Mouse (Mus musculus) hindbrain, embryonic 13.5 days (tissue): ENCODE results near the gene Acd. TPM values are rescaled to one million over a fixed set of nuclear protein-coding genes. Genes with fewer than 3 reads are reported as not detected.

ENCODE experiments used
- ATAC-seq: fragments of 200-750 bp; cut with Nextera tagmentation; 2 replicates; pipeline ENCODE4 v1.8.0; 2017; ENCODE audit warnings: moderate TSS enrichment; ENCODE audit not compliant: low FRiP score
- H3K27ac ChIP-seq: fragments of 300-500 bp; sonication (generic); 2 replicates; pipeline ENCODE4 v1.5.1; 2015; ENCODE audit warnings: inconsistent platforms, mild to moderate bottlenecking, moderate library complexity
- H3K27me3 ChIP-seq: fragments of 300-500 bp; sonication (generic); 2 replicates; pipeline ENCODE4 v1.6.1; 2015; ENCODE audit warnings: mild to moderate bottlenecking, inconsistent platforms
- H3K36me3 ChIP-seq: fragments of 300-500 bp; sonication (generic); 2 replicates; pipeline ENCODE4 v1.6.1; 2015; ENCODE audit warnings: mild to moderate bottlenecking, inconsistent platforms
- H3K4me1 ChIP-seq: fragments of 300-500 bp; sonication (generic); replicated peaks from 2 replicates; pipeline ENCODE4 v1.6.1; 2015; ENCODE audit warnings: inconsistent platforms
- H3K4me2 ChIP-seq: fragments of 300-500 bp; sonication (generic); 2 replicates; pipeline ENCODE4 v1.6.1; 2015; ENCODE audit warnings: inconsistent platforms, mild to moderate bottlenecking, moderate library complexity
- H3K4me3 ChIP-seq: fragments of 300-500 bp; sonication (generic); 2 replicates; pipeline ENCODE4 v1.5.1; 2015; ENCODE audit warnings: mild to moderate bottlenecking, inconsistent platforms
- H3K9ac ChIP-seq: fragments of 300-500 bp; sonication (generic); 2 replicates; pipeline ENCODE4 v1.6.1; 2015; ENCODE audit warnings: mild to moderate bottlenecking, inconsistent platforms
- H3K9me3 ChIP-seq: fragments of 300-500 bp; sonication (generic); 2 replicates; pipeline ENCODE4 v1.6.1; 2016; ENCODE audit warnings: inconsistent platforms
- WGBS: fragments of 180-500 bp; shearing (Covaris S2); methylation state at CpG from one replicate; pipeline ENCODE4 v1.1.7; 2015; 5-methylcytosine and 5-hydroxymethylcytosine counted together
- polyA plus RNA-seq: library from polyadenylated mRNA; unstranded; fragments of >200 nt; fragmentation: Nextera tagmentation; extraction: Ambion mirVana; gene quantifications from 2 replicates; pipeline ENCODE4 v1.2.1, GENCODE M21; 2015

The Acd gene
- polyA plus RNA-seq, 1 experiment from 2014 or later = 93.0 TPM

DNA sequence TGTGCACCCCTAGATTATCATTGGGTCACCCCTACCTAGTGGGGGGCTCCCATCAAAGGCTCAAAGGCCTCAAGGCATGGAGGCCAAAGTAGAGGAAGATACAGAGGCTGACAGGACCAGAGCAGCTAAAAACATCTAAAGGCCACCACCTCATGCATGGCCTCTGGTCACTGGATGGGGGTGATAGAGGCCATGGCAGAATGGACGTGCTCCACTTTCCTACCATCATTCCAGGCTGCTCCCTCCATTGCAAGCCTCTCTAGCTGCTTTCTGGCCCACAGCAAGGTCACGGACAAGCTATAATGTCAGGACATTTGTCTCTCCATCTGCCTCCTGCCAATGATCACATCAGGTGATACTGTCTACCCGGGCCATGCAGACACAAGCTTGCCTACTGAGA lies 11.4 kb upstream of the Acd start:
- no peak overlapping the region for H3K9ac ChIP-seq
- no peak overlapping the region for H3K4me3 ChIP-seq
- H3K27ac ChIP-seq = no peak overlapping the region
- H3K4me2 ChIP-seq = no peak overlapping the region
- ATAC-seq = no peak
- H3K4me1 ChIP-seq = peaks cover 10% of the 10 kb centered on the region
- H3K36me3 ChIP-seq = peaks cover 30% of the 10 kb centered on the region
- H3K27me3 ChIP-seq = no peaks in the 10 kb centered on the region
- WGBS = 91% methylated on average over 3 of the region's 3 CpGs
- no peaks in the 10 kb centered on the region for H3K9me3 ChIP-seq

DNA sequence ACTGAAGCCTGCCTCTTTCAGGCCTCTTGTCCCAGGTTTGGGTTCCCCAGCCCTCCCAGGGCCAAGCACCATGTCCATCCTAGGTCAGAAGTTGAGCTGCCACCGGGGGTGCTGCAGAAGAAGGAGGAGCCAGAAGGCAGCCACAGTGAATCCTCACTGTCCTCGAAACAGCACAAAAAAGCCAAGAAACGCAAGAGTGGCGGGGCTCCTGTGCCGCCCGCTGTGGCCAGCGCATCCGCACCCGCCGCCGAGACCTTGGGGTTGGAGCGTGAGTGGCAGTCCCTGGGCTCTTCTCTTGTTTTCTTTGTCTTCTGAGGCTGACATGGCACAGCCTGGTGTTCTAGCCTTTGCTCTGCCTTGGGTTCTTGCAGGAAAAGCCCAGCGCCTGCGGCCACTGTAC lies 8.4 kb upstream of the Acd start:
- Histone ChIP-seq H3K9me3 (no peaks in the 10 kb centered on the region), H3K4me1 (peaks cover 23% of the 10 kb centered on the region), H3K4me2 (no peak overlapping the region), H3K27me3 (no peaks in the 10 kb centered on the region), H3K9ac (no peak overlapping the region), H3K4me3 (no peak overlapping the region), H3K27ac (no peak overlapping the region), H3K36me3 (peaks cover 5% of the 10 kb centered on the region)
- WGBS = 65% methylated on average over 12 of the region's 14 CpGs
- no peak for ATAC-seq

DNA sequence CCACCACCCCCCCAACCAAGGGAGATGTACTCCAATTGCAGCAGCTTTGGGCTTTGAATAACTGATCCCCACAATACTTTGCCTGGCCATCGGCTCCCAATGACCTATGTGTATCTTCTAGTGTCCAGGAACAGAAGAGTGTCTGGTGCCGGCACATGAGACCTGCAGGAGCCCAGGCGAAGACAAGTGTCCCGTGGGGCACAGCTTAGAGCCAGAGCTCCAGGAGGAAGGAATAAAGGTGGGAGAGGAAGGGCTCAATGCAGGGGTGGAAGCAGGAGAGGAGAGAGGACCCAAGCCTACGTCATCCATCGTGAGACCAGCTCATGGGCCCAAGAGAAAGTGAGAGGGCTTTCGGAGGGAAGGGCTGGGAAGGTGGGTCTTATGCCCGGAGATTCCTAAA lies 7.8 kb upstream of the Acd start:
- Histone ChIP-seq H3K36me3 (peaks cover 9% of the 10 kb centered on the region), H3K27me3 (no peaks in the 10 kb centered on the region), H3K4me2 (no peak overlapping the region), H3K4me3 (no peak overlapping the region), H3K27ac (no peak overlapping the region), H3K9ac (no peak overlapping the region), H3K4me1 (peaks cover 23% of the 10 kb centered on the region), H3K9me3 (no peaks in the 10 kb centered on the region)
- ATAC-seq = no peak
- WGBS = 96% methylated on average over 8 of the region's 8 CpGs

DNA sequence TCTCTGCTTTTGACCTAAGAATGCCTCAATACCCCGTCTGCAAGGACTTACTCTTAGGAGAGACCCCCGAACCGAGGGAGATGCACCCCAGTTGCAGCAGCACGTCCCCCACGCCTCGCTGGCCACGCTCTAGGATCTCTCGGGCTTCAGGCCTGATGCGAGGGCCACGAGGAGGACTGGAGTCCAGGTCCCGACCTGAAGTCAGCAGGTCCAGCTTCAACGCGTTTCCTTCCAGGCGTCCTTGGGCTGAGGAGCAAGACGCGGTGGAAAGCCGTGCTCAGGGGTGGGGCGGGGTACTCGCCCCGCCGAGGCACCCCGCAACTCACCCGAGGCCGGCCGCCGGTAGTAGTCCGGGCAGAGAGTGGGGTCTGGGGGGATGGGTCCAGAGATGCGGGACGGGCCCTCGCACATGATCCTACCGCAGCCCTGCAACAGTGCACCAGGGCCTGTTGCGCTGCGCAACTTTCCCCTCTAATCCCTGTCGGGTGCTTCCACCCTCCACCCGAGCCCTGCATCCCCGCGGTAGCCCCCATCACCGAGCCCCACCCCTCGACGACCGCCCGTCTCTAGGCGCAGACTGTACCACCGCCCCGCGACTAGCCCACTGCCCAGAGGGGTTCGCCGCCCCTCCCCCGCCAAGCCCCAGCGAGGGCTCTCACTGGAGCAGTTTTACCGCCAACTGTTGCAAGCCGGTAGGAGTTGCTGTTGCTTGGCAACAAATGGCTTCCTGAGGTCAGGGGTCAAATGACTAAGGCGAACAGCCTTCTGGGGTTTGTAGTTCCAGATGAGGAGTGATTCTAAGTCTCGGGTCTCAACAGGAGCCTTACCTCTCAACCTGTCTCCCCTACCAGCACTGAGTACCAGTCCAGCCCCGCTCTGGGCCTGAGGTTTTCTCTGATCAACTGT lies 6.8 kb upstream of the Acd start, which contains the start of the genes 4933405L10Rik and Enkd1:
TSS of gene 4933405L10Rik (plus strand) at position 158 of the 906 bp plus-strand sequence.
TSS of gene Enkd1 (minus strand) at position 713 of the 906 bp plus-strand sequence.
- Histone ChIP-seq H3K27me3 (no peaks in the 10 kb centered on the region), H3K36me3 (peaks cover 19% of the 10 kb centered on the region), H3K9me3 (no peaks in the 10 kb centered on the region), H3K27ac (no peak within 1 kb of the TSS), H3K4me2 (peak within 1 kb of the TSS; percentile 95), H3K9ac (peak within 1 kb of the TSS; percentile 75), H3K4me3 (peak within 1 kb of the TSS; percentile 63), H3K4me1 (peaks cover 23% of the 10 kb centered on the region)
- under 1% methylated on average over 55 of the region's 55 CpGs for WGBS
- peak; percentile 78 for ATAC-seq

DNA sequence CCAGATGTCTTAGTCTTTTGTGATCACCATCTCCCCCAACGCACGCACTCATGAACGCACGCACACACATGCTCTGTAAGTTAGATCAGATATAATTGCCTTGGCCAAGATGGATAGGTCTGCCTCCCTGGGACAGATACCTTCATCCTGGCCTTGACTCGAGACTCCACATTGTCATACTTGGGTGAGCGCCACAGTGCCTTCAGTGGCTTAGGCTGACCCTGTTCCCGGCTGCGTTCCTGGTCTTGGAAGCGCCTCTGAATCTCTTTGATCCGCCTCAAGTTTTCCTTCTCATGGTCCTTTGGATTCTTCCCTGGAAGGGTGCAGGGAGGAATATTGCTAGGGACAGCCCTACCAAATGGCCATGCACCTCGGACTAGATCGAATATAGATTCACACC lies 5.5 kb upstream of the Acd start:
- 0 out of 2 replicates have a peak overlapping the region, but pooled peaks have one; percentile 63 for H3K4me3 ChIP-seq
- peaks cover 35% of the 10 kb centered on the region for H3K4me1 ChIP-seq
- no peaks in the 10 kb centered on the region for H3K27me3 ChIP-seq
- peak overlapping the region; percentile 95 for H3K4me2 ChIP-seq
- H3K9ac ChIP-seq = peak overlapping the region; percentile 3; the same call in 1 of the 2 replicates
- H3K9me3 ChIP-seq = no peaks in the 10 kb centered on the region
- H3K27ac ChIP-seq = no peak overlapping the region
- peaks cover 21% of the 10 kb centered on the region for H3K36me3 ChIP-seq
- 81% methylated on average over 12 of the region's 12 CpGs for WGBS
- no peak for ATAC-seq

DNA sequence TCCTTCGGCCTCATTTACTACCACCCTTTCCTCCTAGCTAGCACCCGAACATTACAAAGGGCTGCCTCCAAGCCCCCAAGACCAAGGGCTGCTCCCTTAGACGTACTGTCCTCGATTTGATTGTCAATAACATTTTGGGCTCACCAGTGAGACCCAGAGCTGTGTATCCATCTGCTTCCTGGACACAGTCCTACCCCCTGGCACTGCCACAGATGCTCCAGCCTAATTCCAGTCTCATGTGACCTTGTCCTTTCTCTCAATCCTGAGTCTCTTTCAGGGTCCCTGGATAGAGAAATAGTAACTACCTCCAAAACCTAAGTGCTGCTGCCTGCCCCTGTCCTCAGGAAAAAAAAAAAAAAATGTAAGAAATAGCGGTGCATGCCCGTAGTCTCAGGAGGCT lies 4.1 kb upstream of the Acd start:
- no peaks in the 10 kb centered on the region for H3K9me3 ChIP-seq
- peaks cover 21% of the 10 kb centered on the region for H3K36me3 ChIP-seq
- H3K9ac ChIP-seq = no peak overlapping the region
- 91% methylated on average over 6 of the region's 6 CpGs for WGBS
- no peak overlapping the region for H3K4me3 ChIP-seq
- H3K27ac ChIP-seq = no peak overlapping the region
- H3K4me2 ChIP-seq = no peak overlapping the region
- no peaks in the 10 kb centered on the region for H3K27me3 ChIP-seq
- no peak for ATAC-seq
- H3K4me1 ChIP-seq = peaks cover 41% of the 10 kb centered on the region

DNA sequence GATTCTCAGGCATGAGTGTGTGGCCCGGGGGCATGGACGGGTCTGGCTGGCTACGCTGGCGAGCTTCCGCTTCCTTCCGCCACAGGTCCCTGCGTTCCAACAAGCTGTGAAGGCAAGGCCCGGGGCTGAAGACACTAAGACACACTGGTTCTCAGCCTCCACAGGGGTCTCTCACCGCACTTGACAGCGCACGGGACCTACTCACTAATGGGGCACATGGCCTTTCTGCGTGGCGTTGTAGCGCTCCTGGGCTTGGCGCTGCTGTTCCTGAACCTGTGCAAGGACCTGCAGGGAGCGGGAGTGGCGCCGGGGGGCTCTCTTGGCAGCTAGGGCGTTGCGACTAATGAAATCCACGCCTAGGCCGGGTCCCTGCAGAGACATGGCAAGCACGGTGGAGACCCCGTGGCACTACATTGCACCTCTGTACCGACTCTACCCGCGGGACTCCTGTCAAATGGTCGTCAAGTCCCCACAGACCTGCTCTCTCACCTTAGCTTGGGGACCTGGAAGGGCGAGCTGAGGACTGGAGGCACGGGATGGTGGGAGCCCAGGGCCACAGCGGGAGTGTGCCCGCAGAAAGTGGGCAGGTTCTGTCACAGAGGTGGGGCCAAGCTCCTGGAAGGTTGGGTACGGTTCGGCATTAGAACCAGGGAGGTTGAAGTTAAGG lies 3.4 kb upstream of the Acd start:
- Histone ChIP-seq H3K4me3 (no peak overlapping the region), H3K4me1 (peaks cover 48% of the 10 kb centered on the region), H3K27ac (no peak overlapping the region), H3K4me2 (no peak overlapping the region), H3K9ac (no peak overlapping the region), H3K9me3 (no peaks in the 10 kb centered on the region), H3K27me3 (no peaks in the 10 kb centered on the region), H3K36me3 (peaks cover 21% of the 10 kb centered on the region)
- WGBS = 92% methylated on average over 34 of the region's 34 CpGs
- no peak for ATAC-seq

DNA sequence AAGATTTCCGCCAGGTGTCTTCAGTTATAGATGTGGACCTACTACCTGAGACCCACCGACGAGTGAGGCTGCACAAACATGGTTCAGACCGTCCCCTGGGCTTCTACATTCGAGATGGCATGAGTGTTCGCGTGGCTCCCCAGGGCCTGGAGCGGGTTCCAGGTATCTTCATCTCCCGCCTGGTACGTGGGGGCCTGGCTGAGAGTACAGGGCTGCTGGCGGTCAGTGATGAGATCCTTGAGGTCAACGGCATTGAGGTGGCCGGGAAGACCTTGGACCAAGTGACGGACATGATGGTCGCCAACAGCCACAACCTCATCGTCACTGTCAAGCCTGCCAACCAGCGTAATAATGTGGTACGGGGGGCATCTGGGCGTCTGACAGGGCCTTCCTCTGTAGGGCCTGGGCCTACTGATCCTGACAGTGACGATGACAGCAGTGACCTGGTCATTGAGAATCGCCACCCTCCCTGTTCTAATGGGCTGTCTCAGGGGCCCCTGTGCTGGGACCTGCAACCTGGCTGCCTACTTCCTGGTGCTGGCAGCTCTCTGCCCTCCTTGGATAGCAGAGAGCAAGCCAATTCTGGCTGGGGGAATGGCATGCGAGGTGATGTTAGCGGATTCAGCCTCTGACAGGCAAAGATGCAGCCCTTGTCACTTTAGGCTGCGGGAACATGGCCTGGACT lies 2.0 kb upstream of the Acd start:
- H3K27me3 ChIP-seq = no peaks in the 10 kb centered on the region
- H3K4me2 ChIP-seq = peak overlapping the region; percentile 95
- WGBS = 94% methylated on average over 24 of the region's 24 CpGs
- no peaks in the 10 kb centered on the region for H3K9me3 ChIP-seq
- H3K4me1 ChIP-seq = peaks cover 45% of the 10 kb centered on the region
- H3K36me3 ChIP-seq = peaks cover 32% of the 10 kb centered on the region
- no peak overlapping the region for H3K4me3 ChIP-seq
- no peak for ATAC-seq
- no peak overlapping the region for H3K27ac ChIP-seq
- no peak overlapping the region for H3K9ac ChIP-seq

DNA sequence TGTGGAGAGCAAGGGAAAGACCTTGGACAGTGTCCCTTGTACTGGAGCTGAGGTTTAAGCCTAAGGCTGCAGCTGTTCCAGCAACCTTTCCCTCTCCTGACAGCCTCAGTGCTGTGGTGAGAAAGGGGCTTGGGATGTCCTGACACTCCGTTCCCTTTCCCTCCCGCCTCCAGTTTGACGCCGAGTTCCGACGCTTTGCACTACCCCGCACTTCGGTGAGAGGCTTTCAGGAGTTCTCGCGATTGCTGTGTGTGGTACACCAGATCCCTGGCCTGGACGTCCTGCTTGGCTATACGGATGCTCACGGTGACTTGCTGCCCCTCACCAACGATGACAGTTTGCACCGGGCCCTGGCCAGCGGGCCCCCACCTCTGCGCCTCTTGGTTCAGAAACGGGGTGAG lies 1.1 kb upstream of the Acd start:
- H3K4me2 ChIP-seq = peak overlapping the region; percentile 95
- peak overlapping the region; percentile 71 for H3K4me3 ChIP-seq
- peaks cover 36% of the 10 kb centered on the region for H3K4me1 ChIP-seq
- H3K9ac ChIP-seq = peak overlapping the region; percentile 82
- ATAC-seq = peak; percentile 12
- WGBS = 37% methylated on average over 18 of the region's 18 CpGs
- no peaks in the 10 kb centered on the region for H3K27me3 ChIP-seq
- H3K9me3 ChIP-seq = no peaks in the 10 kb centered on the region
- H3K27ac ChIP-seq = peak overlapping the region; percentile 94
- H3K36me3 ChIP-seq = peaks cover 40% of the 10 kb centered on the region

DNA sequence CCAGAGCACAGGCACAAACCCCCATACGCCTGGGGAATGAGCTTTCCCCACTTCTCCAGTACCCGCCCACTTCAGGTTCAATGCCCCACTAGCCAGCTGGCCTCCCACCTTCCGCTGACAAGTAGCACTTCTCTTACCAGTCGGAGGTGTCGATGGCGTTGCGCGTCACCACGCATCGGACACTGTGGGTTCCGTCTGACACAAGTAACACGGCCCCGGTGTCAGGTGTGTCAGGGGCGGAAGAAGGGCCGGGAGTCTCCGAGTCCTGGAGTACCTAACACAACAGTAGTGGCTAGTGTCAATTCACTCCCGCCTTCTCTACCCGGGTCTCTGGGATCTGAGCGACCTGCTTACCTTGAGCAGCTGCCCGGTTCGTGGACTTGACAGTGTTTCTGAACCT lies 336 bp downstream of the Acd start:
- H3K36me3 ChIP-seq = peaks cover 55% of the 10 kb centered on the region
- H3K27ac ChIP-seq = peak overlapping the region; percentile 94
- WGBS = under 1% methylated on average over 21 of the region's 21 CpGs

DNA sequence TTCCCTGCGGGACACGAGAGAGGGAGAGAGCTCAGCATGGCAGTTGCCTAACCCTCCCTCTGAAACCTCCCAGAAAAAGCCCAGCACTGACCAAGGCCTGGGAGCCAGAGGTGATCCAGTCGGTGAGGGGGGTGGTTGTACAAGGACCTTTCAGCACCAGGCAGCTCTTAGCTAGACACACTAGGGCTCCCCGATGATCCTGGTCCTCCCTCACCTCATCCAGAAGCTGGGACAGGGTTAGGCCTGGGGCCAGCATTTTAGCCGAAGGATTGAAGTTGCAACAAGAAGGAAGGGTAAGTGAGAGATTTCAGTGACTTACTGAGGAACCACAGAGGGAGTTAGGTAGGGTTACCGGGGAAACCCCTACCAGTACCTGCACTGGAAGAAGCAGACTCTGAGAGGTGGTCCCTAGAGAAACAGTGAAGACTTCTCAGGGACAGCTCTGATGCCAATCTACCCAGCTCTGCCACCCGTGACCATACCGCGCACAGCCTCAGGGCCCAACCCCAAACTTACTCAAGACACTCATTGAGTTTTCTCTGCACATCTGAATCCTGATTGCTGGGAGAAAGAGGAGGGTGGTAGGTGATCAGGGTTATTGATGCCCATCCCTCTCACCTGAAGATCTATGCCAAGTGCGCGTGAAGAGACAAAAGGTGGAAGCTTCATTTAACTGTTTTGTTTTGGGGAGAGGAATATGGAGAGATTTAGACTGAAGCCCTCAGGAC lies 1.2 kb downstream of the Acd start:
- H3K9me3 ChIP-seq = no peaks in the 10 kb centered on the region
- H3K4me1 ChIP-seq = peaks cover 37% of the 10 kb centered on the region
- peaks cover 59% of the 10 kb centered on the region for H3K36me3 ChIP-seq
- peak overlapping the region; percentile 82 for H3K9ac ChIP-seq
- H3K4me3 ChIP-seq = peak overlapping the region; percentile 71
- H3K27ac ChIP-seq = no peak overlapping the region
- H3K4me2 ChIP-seq = peak overlapping the region; percentile 95
- 90% methylated on average over 11 of the region's 11 CpGs for WGBS
- ATAC-seq = no peak
- no peaks in the 10 kb centered on the region for H3K27me3 ChIP-seq

More for the DNA sequence above, 336 bp downstream of the Acd start:
- Histone ChIP-seq H3K27me3 (no peaks in the 10 kb centered on the region), H3K9ac (peak overlapping the region; percentile 82), H3K4me1 (peaks cover 28% of the 10 kb centered on the region), H3K4me3 (peak overlapping the region; percentile 71), H3K9me3 (no peaks in the 10 kb centered on the region), H3K4me2 (peak overlapping the region; percentile 95)
- ATAC-seq = peak; percentile 51
